Mouse (Mus musculus): ENCODE results near the gene Alx1. TPM values are rescaled to one million over a fixed set of nuclear protein-coding genes. Genes with fewer than 3 reads are reported as not detected.

Gene Alx1
- total RNA-seq (2021) = not detected

- no peak for DNase-seq
These were observed at the start of gene Alx1 for GRCm38 (mm10) chr10:103029730-103030490. Alx1 (minus strand) TSS chr10:103030215.

- no peak for DNase-seq
These were observed 19.6 kb upstream of the Alx1 start for GRCm38 (mm10) chr10:103049593-103049992.

GRCm38 (mm10) chr10:103046623-103047022, 16.6 kb upstream of the Alx1 start:
- DNase-seq = no peak

GRCm38 (mm10) chr10:103045019-103045418, 15.0 kb upstream of the Alx1 start:
- no peak for DNase-seq

- no peak for DNase-seq
These were observed 5.1 kb upstream of the Alx1 start for GRCm38 (mm10) chr10:103035002-103035640.

- no peak for DNase-seq
These were observed 916 bp upstream of the Alx1 start for GRCm38 (mm10) chr10:103030931-103031330.

GRCm38 (mm10) chr10:103029132-103029729, 784 bp downstream of the Alx1 start:
- DNase-seq = no peak

- peak; percentile 12 for DNase-seq
These were observed 1.5 kb downstream of the Alx1 start for GRCm38 (mm10) chr10:103028253-103029131.

GRCm38 (mm10) chr10:103027931-103028252, 2.1 kb downstream of the Alx1 start:
- DNase-seq = no peak

- DNase-seq = no peak
These were observed 2.6 kb downstream of the Alx1 start for GRCm38 (mm10) chr10:103027226-103027930.

- no peak for DNase-seq
These were observed 3.3 kb downstream of the Alx1 start for GRCm38 (mm10) chr10:103026636-103027225.

- no peak for DNase-seq
These were observed 27.5 kb downstream of the Alx1 start for GRCm38 (mm10) chr10:103002556-103002955.

GRCm38 (mm10) chr10:103000902-103001301, 29.1 kb downstream of the Alx1 start:
- no peak for DNase-seq

GRCm38 (mm10) chr10:102999584-102999983, 30.4 kb downstream of the Alx1 start:
- no peak for DNase-seq

GRCm38 (mm10) chr10:102975106-102975505, 54.9 kb downstream of the Alx1 start:
- DNase-seq = no peak

GRCm38 (mm10) chr10:102959602-102960001, 70.4 kb downstream of the Alx1 start:
- no peak for DNase-seq

Other genes starting within 250 kb of the Alx1 start
- gene Lrriq1, start 206.1 kb upstream of the Alx1 start, total RNA-seq (2021) = not detected